Mouse (Mus musculus) adrenal gland, postnatal 25 days (tissue): ENCODE data around the gene Klk1b11. TPM values are rescaled to one million over a fixed set of nuclear protein-coding genes. Genes with fewer than 3 reads are reported as not detected.
"Not testable (repeated sequence)": the region's sequence is repeated elsewhere in the genome, so short reads cannot be mapped to it uniquely, and the experiment has no call there.

Experiments
- DNase-seq: peaks from one replicate; pipeline ENCODE4 v3.0.0; 2021; ENCODE audit warnings: mixed read lengths
- long read RNA-seq: library from polyadenylated mRNA; stranded (forward); transcript quantifications from one replicate; pipeline ENCODE4 v2.0.0, GENCODE M21; 2021
- total RNA-seq: library from RNA; stranded (reverse); gene quantifications from 2 replicates; pipeline ENCODE4 v1.2.3, GENCODE M21; 2021

Klk1b11 gene
- total RNA-seq = not detected in 2 replicates
- long read RNA-seq = 0 reads

GRCm38 (mm10) chr7:43995577-43995976, at the start of gene Klk1b11:
TSS of gene Klk1b11 (plus strand) at chr7:43995877.
- DNase-seq = not testable (repeated sequence)

GRCm38 (mm10) chr7:43950364-43950763, 45.3 kb upstream of the Klk1b11 start, which contains the start of gene Klk1b8:
TSS of gene Klk1b8 (plus strand) at chr7:43950664.
- no peak for DNase-seq

GRCm38 (mm10) chr7:43952703-43953102, 43.0 kb upstream of the Klk1b11 start:
- no peak for DNase-seq

GRCm38 (mm10) chr7:43966451-43966850, 29.2 kb upstream of the Klk1b11 start, which contains the start of gene Klk1b1:
TSS of gene Klk1b1 (plus strand) at chr7:43966751.
- no peak for DNase-seq

- DNase-seq = no peak
These were observed 28.6 kb upstream of the Klk1b11 start for GRCm38 (mm10) chr7:43967058-43967457.

- DNase-seq = no peak
These were observed 28.1 kb upstream of the Klk1b11 start for GRCm38 (mm10) chr7:43967612-43968011.

- DNase-seq = not testable (repeated sequence)
These were observed 19.9 kb upstream of the Klk1b11 start, which contains the start of gene Klk1b9 for GRCm38 (mm10) chr7:43975761-43976160. TSS of gene Klk1b9 (plus strand) at chr7:43976061.

GRCm38 (mm10) chr7:43985657-43986056, 10.0 kb upstream of the Klk1b11 start:
- DNase-seq = no peak

- DNase-seq = not testable (repeated sequence)
These were observed 856 bp upstream of the Klk1b11 start for GRCm38 (mm10) chr7:43994821-43995220.

GRCm38 (mm10) chr7:44004847-44005246, 9.2 kb downstream of the Klk1b11 start:
- no peak for DNase-seq

- DNase-seq = not testable (repeated sequence)
These were observed 16.2 kb downstream of the Klk1b11 start, which contains the start of gene Klk1b26 for GRCm38 (mm10) chr7:44011868-44012267. TSS of gene Klk1b26 (plus strand) at chr7:44012168.

GRCm38 (mm10) chr7:44014666-44015065, 19.0 kb downstream of the Klk1b11 start:
- not testable (repeated sequence) for DNase-seq

GRCm38 (mm10) chr7:44015071-44015470, 19.4 kb downstream of the Klk1b11 start:
- no peak for DNase-seq

Other genes starting within 250 kb of the Klk1b11 start
- not detected in 2 replicates for gene Klk12, start 227.0 kb upstream of the Klk1b11 start, total RNA-seq
- not detected in 2 replicates for gene Klk11, start 221.3 kb upstream of the Klk1b11 start, total RNA-seq
- not detected in 2 replicates for gene Klk10, start 214.8 kb upstream of the Klk1b11 start, total RNA-seq
- gene Klk9, start 204.0 kb upstream of the Klk1b11 start, total RNA-seq = not detected in 2 replicates
- gene Klk8, start 198.3 kb upstream of the Klk1b11 start, total RNA-seq = 2.7 and 3.5 TPM in 2 replicates
- not detected in 2 replicates for gene Klk7, start 184.6 kb upstream of the Klk1b11 start, total RNA-seq
- gene Klk6, start 171.4 kb upstream of the Klk1b11 start, total RNA-seq = not detected in 2 replicates
- not detected in 2 replicates for gene Klk5, start 153.9 kb upstream of the Klk1b11 start, total RNA-seq
- not detected in 2 replicates for gene Klk4, start 114.7 kb upstream of the Klk1b11 start, total RNA-seq
- not detected in 2 replicates for gene Klk15, start 62.1 kb upstream of the Klk1b11 start, total RNA-seq
- not detected in 2 replicates for gene Klk1b8, start 45.2 kb upstream of the Klk1b11 start, total RNA-seq
- not detected in 2 replicates for gene Klk1b1, start 29.1 kb upstream of the Klk1b11 start, total RNA-seq
- gene Klk1b9, start 19.8 kb upstream of the Klk1b11 start, total RNA-seq = not detected in 2 replicates
- gene Klk1b26, start 16.3 kb downstream of the Klk1b11 start, total RNA-seq = not detected in 2 replicates
- not detected in 2 replicates for gene Klk1b27, start 56.4 kb downstream of the Klk1b11 start, total RNA-seq
- gene Klk1b21, start 106.5 kb downstream of the Klk1b11 start, total RNA-seq = not detected in 2 replicates
- not detected in 2 replicates for gene Klk1b22, start 116.8 kb downstream of the Klk1b11 start, total RNA-seq
- gene Klk1b16, start 140.9 kb downstream of the Klk1b11 start, total RNA-seq = not detected in 2 replicates
- not detected in 2 replicates for gene Klk1b24, start 192.4 kb downstream of the Klk1b11 start, total RNA-seq
- gene Klk1b3, start 202.3 kb downstream of the Klk1b11 start, total RNA-seq = not detected in 2 replicates
- not detected in 2 replicates for gene Klk1b4, start 211.6 kb downstream of the Klk1b11 start, total RNA-seq
- not detected in 2 replicates for gene Klk1b5, start 220.1 kb downstream of the Klk1b11 start, total RNA-seq
- not detected in 2 replicates for gene Klk1, start 229.5 kb downstream of the Klk1b11 start, total RNA-seq
- gene Gm36864, start 240.3 kb downstream of the Klk1b11 start, total RNA-seq = not detected in 2 replicates